Mouse (Mus musculus): ENCODE results near the gene Kif2a.
"Not testable (repeated sequence)": the region's sequence is repeated elsewhere in the genome, so short reads cannot be mapped to it uniquely, and the experiment has no call there.

Kif2a gene

GRCm38 (mm10) chr13:107022266-107023171 is 593 bp upstream of the Kif2a start:
- DNase-seq (ENCODE audit: low read depth, low spot score), result peak; percentile 93

GRCm38 (mm10) chr13:107019443-107019842 is 2.5 kb downstream of the Kif2a start:
- no peak for DNase-seq (ENCODE audit: low read depth, low spot score)

GRCm38 (mm10) chr13:107013926-107014325 is 8.0 kb downstream of the Kif2a start:
- DNase-seq (ENCODE audit: low read depth, low spot score), result no peak

- DNase-seq (ENCODE audit: low read depth, low spot score), result no peak
Measured at GRCm38 (mm10) chr13:107011618-107012017, 10.3 kb downstream of the Kif2a start.

- DNase-seq (ENCODE audit: low read depth, low spot score), result no peak
Measured at GRCm38 (mm10) chr13:107008174-107008573, 13.8 kb downstream of the Kif2a start.

- DNase-seq (ENCODE audit: low read depth, low spot score), result no peak
Measured at GRCm38 (mm10) chr13:107003211-107003610, 18.7 kb downstream of the Kif2a start.

GRCm38 (mm10) chr13:106998671-106999070 is 23.3 kb downstream of the Kif2a start:
- DNase-seq (ENCODE audit: low read depth, low spot score), result no peak

- peak; percentile 69 for DNase-seq (ENCODE audit: low read depth, low spot score)
Measured at GRCm38 (mm10) chr13:106998026-106998425, 23.9 kb downstream of the Kif2a start.

- not testable (repeated sequence) for DNase-seq (ENCODE audit: low read depth, low spot score)
Measured at GRCm38 (mm10) chr13:106997557-106997956, 24.4 kb downstream of the Kif2a start.

GRCm38 (mm10) chr13:106996891-106997290 is 25.0 kb downstream of the Kif2a start:
- no peak for DNase-seq (ENCODE audit: low read depth, low spot score)

- no peak for DNase-seq (ENCODE audit: low read depth, low spot score)
Measured at GRCm38 (mm10) chr13:106961496-106961895, 60.4 kb downstream of the Kif2a start.

- DNase-seq (ENCODE audit: low read depth, low spot score), result no peak
Measured at GRCm38 (mm10) chr13:106960557-106960956, 61.4 kb downstream of the Kif2a start.

GRCm38 (mm10) chr13:106958286-106958685 is 63.6 kb downstream of the Kif2a start:
- DNase-seq (ENCODE audit: low read depth, low spot score), result no peak

GRCm38 (mm10) chr13:106957554-106957953 is 64.4 kb downstream of the Kif2a start:
- no peak for DNase-seq (ENCODE audit: low read depth, low spot score)

GRCm38 (mm10) chr13:106954880-106955279 is 67.0 kb downstream of the Kif2a start:
- DNase-seq (ENCODE audit: low read depth, low spot score), result no peak

GRCm38 (mm10) chr13:106947583-106947982 is 74.3 kb downstream of the Kif2a start:
- no peak for DNase-seq (ENCODE audit: low read depth, low spot score)

- peak; percentile 98 for DNase-seq (ENCODE audit: low read depth, low spot score)
Measured at GRCm38 (mm10) chr13:106946594-106947540, 75.1 kb downstream of the Kif2a start, which contains the start of gene Dimt1. Gene Dimt1 (plus strand): TSS chr13:106947127.

- DNase-seq (ENCODE audit: low read depth, low spot score), result no peak
Measured at GRCm38 (mm10) chr13:106945518-106945917, 76.4 kb downstream of the Kif2a start.

GRCm38 (mm10) chr13:106942721-106943120 is 79.2 kb downstream of the Kif2a start:
- DNase-seq (ENCODE audit: low read depth, low spot score), result no peak

GRCm38 (mm10) chr13:106941211-106941976 is 80.5 kb downstream of the Kif2a start:
- no peak for DNase-seq (ENCODE audit: low read depth, low spot score)

- DNase-seq (ENCODE audit: low read depth, low spot score), result no peak
Measured at GRCm38 (mm10) chr13:106937138-106937472, 84.8 kb downstream of the Kif2a start.

All from brain, adult 2 months (tissue).